Mouse (Mus musculus) neural tube, embryonic 10.5 days (tissue): ENCODE data around the gene Ercc1.
A peak's percentile ranks its signal among the peaks of the same experiment; 100 is the strongest.

Experiments used
- DNase-seq: peaks from one replicate; pipeline ENCODE4 v3.0.0-alpha.2; 2017; ENCODE audit warnings: low spot score; ENCODE audit errors: extremely low spot score

The Ercc1 gene

DNA sequence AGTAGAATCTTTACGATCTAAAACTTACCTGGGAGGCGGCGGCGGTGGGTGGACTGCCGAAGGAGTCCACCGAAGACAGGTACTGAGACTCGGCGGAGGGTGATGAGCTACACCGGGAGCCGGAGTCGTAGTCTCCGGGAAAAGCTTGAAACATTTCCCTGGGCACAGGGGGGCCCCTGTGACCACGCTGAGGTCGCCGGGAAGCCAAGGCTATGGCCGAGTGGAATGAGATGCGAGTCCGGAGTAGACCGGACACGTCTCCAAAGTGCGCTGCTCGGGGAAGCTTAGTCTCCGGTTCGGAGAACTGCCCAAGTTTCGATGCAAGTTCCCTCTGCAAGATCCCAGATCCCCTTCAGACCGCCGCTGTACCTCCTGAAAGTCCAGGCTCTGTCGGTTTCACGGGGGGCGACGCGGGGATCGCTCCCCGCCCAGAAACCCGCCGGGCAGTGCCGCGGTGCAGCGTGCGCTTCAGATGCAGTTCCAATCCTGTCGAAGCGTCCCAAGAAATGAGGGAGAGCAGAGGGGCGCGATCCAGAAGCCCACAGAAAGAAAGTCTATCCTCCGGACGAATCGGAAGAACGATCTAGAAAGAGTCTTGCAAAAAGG is 35.2 kb upstream of the Ercc1 start:
- peak; percentile 44 for DNase-seq

DNA sequence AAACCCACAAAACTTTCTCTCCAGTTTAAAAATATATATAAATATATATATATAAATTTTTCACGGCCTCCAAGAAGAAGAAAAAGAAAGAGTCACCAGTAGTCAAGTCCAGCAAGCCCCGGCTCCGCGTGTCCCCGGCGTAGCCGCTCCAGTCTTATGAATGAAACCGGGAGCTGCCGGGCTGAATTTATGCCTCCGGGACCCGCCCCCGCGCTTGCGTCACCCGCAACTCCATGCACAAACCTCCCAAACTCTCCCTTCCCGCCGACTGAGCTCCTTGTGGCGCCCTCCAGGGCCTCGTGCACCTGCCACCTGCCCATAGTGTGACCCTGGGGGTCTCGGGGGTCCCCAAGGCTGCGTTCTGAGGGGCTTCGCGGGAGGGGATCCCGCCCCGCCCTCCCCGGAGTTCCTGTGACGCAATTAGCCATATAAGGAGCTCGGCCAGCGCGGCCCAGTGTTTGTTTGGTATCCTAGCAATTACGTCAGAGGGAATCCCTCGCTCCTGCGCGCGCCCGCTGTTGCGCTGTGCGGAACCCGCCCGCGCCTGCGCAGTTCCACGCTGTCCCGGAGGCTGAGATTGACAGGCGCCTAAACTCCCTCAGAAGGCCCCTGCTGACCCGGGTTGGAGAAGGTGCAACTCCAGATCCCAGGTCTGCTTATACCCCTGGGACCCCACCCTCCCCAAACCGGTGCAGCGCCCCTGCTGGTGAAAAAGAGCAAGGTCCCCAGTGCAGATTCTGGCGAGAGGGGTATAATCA is 34.5 kb upstream of the Ercc1 start, which contains the start of gene Fosb:
Gene Fosb (minus strand): TSS at position 168 of the 758 bp plus-strand sequence.
- peak; percentile 93 for DNase-seq

DNA sequence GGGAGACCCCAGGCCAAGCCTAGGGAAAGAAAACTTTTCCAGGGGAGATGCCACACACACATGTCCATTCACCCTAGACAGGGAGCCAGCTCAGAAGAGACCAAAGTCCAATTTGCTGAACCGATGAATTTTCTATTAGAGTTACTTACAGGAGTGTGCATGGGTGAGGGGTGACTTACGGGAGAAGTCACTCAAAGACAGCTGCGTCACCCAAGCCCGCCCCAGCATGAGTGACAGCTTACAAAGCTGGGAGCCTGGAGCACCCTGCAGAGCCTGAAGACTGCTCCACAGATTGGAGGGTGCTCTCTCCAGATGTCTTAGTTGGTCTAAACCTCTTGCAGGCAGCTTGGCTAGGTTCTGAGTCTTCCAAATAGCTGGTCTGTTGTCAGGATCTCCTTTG is 32.6 kb upstream of the Ercc1 start:
- no peak for DNase-seq

DNA sequence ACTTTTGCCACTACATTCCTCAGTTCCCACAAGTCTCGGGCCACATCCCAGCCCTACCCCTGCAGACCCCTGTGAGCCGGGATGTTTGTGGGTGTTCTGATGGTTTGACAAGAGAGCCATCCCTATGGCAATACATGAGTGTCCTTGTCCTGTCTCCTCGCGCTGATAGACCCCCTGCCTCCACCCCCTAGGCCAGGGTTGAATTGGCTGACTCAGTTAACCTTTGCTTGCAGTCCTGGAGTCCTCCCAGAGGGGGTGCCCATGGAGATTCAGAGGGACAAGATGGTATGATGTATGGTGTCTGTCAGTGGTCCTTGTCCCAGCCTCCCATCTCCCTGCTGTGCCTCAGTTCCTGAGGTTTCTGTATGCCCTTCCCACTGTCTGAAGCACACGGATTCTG is 30.5 kb upstream of the Ercc1 start:
- DNase-seq, result no peak

DNA sequence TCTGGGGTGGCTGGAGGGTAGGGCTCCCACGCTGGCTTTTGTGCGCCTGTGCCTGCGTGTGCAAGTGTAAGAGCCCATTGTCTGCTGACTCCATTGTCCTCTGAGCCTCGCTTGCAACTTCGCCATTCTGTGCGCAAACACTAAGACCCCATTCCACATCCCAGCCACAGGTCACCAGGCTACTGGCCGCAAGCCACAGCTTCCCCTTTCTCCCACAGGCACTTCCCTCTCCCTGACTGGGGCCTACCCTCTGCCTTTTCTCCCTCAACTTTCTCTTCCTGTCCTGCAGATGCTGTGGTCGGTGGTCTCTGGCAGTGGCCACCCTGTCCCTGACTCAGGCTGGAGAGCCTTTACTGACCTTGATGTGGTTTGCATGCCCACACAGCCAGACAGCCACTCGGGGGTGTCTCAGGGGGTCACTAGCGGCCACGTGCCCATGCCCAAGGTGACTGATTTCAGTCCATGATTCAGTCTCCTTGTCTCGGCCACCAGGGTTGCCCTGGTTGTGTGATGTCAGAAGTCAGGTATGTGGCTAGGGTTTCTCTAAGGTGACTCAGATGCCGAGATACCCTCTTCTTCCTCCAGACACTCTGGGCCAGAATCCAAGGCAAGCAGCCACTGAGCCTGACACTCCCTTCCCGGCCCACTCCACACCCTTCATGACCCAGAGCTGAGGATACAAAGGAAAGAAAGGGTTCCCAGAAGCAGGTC is 28.0 kb upstream of the Ercc1 start:
- no peak for DNase-seq

DNA sequence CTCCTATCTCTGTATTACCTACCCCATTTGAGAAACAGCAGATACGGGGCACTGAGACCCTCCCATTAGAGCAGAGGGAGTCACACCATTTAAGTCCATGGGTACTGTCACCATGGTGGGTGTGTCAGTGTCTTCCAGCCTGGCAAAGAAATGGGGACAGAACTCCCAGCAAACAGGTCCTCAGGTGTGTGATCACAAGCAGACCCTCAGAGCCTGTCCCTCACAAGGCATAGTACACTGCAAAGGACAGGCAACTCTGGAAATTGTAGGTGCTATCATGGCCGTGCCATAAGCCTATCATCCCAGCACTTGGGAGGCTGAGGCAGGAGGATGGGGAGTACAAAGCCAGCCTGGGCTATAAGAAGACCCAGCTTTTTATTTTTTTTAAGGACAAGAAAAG is 26.4 kb upstream of the Ercc1 start:
- no peak for DNase-seq

DNA sequence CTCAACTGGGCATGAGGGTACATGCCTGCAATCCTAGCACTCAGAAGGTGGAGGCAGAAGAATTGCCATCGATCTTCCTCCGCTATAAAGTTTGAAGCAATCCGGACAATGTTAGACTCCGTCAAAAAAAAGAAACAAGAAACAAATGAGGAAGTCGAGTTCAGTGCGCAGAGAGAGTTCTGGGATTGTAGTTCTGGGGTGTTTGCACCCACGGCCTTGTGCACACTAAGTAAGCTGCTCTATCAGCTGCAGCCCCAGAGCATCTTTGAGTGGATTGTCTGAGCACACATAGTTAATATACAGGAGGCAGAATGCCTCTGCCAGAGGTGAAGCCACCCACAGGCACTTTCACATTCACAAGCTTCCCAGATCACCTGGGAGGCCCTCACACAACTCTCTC is 25.9 kb upstream of the Ercc1 start:
- no peak for DNase-seq

DNA sequence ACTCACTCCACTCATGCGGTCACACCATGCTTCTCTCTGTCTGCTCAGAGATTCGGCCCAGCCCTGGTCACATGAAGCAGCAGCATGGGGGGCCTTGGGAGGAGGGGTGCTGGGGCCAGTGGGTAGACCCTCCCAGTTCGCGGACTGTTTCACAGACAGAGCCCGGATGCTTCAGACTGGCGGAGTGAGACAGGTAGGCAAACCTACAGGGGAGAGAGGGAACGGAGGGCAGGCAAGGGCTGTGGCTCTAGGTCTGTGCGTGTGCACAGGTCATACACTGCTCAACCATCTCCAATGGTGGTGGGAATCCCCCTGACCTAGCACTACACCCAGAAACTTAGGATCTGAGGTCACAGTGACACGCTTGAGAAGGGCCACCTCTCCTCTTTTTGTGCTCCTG is 25.1 kb upstream of the Ercc1 start:
- DNase-seq, result peak; percentile 31

DNA sequence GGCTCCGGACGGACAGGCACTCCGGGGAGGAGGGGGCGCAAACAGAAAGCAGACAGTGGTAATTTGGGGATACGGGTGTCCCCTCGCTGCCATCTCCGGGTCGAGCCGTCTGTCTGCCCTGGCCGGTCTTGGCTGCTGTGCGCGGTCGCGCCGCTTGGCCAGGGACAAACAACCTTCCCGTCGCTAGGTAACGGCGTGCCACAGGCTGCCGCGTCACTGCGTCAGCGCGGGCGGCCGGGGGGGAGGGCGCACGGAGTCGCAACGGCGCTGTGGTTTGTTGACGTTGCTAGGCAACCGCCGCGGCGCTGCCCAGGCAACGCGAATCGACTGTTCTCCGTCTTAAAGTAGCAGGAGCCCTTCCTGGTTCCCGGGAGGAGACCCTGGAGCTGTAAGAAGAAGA is 24.7 kb upstream of the Ercc1 start:
- DNase-seq, result peak; percentile 97

DNA sequence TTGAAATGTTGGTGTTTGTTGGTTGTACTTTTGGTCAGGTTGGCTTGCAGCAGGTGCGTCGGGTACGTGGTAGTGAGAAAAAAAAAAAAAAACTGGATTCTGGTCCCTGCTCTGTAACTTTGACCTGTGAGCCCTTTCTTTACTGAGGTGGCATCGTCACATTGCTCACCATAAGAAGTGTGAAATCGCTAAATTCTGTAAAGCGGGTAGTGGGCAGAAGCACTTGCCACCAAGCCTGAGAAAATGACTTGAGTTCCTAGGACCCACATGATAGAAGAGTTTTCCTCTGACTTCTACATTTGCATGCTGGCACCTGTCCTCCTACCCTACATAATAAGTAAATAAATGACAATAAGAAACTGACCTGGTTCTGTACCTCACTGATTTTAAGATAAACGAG is 23.9 kb upstream of the Ercc1 start:
- no peak for DNase-seq

DNA sequence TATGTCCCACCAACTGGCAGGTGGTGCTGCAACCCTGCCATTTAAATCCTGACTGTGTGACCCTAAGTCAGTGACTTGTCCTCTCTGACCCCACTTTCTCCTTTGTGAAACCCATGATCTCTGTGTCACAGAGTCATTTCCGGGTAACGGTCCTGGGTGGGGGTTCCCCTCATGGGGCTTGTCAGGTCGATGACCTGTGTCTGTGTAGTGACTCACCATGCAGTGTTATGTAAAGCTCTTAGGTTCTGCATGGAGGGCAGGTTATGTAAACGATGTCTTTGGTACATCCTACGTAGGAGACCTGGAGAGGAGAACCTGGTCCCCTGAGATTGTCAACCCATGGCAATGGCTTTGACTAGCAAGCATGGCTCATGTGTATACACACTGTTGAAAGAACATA is 23.1 kb upstream of the Ercc1 start:
- DNase-seq, result no peak

DNA sequence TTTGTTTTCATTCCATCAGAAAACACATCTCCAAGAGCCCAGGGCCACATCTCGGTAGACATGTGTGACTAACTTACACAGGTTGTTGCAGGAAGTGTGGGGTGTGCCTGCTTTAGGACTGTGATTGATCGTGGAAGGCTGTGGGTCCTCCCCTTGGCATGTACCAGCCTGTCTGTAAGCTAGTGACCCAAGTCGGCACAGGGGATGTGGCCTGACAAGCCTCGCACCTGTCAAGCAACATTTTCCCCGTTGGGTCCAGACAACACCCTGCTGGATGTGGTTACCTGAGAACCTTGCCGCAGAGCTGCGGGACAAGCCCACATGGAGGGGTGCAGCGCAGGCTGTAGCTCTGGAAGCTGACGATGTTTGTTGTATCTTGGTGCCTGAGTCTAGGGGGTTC is 22.1 kb upstream of the Ercc1 start:
- DNase-seq, result no peak

DNA sequence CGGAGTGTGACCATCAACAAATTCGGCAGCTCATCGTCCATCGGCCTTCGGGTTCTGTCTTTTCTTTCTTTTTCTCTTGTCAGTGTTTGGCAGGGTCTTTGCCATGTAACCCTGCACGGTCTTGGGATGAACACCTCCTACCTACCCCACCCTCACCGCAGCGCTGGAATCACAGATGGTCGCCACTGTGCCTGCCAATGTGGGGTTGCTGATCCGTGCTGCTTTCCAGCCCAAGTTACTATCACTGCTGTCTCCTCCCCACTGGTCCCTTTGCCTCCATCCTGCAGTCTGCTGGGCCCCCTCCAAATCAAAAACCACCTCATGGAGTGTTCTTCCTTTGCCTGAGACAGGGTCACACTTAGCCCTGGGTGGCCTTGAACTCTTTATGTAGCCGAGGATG is 20.4 kb upstream of the Ercc1 start:
- DNase-seq, result no peak

DNA sequence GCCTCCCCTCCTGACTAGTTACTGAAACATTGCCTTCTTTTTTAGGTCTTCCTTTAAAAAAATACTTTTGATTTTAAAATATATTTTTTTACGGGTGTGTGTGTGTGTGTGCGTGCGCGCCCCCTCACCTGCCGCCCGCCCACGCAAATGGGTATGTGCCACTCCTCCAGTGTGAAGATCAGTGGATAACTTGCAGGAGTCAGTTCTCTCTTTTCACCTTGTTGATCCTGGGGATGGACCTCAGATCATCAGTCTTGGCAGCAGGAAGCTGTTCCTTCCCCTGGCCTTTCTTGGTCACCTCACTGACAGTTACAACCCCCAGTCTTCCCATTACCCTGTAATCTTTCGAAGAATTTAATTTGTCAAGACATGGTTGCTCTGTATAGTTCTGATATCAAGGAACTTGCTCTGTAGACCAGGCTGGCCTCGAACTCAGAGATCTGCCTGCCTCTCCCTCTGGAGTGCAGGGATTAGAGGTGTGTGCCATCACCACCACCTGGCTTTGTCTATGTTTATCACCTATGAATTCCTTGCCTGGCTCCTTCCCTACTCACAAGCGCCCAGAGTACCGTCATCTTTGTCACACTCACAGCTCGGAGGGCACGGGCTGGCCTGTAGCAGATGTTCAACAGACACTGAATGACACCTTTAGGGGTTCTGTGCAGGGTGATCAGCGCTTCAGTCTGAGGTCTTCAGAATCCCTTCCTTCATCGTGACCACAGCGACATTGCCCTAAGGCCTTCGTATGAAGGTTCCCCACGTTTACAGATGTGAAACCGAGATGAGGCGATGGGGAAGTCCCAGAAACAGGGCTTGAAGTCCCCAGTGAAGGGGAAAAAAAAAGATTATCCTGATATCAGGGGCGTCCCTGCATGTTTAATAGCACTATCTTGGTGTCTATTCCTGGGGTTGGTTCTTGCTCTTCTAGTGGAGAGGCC is 19.0 kb upstream of the Ercc1 start:
- no peak for DNase-seq

DNA sequence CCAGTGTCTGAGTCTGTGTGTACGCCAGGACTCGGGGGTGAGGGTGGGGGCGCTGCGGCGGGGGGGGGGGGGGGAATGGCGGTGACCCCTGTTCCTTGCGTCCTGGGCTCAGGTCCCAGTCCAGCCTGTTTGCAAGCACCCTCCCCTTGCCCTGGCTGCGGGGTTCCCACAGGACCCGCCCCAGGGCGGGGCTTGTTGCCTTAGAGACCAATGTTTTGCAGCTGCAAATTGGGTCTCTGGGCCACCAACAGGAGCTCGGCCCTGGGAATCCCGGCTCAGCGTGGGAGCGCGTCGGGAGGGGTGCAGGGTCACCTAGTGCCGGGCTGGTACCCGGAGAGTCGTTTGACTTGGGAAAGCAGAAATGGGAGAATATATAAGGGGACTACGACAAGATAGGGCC is 18.2 kb upstream of the Ercc1 start:
- peak; percentile 90 for DNase-seq

DNA sequence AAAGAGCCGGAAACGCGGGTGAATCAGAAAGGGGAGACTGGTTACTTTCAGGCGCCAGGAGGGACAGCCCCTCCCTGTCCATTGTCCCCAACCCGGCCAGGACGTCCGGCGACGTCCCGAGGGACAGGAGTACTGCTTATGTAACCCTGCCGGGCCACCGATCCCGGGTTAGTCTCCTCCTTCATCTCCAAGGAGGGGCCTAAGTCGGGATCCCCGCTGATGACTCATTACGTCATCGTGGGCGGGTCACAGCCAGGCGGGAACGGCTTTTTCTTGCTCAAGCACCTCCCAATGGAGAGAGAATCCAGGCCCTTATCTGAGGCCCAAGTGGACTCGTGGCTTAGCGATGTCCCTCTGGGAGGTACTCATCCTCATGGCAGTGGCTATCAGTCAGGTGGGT is 17.4 kb upstream of the Ercc1 start:
- peak; percentile 85 for DNase-seq

DNA sequence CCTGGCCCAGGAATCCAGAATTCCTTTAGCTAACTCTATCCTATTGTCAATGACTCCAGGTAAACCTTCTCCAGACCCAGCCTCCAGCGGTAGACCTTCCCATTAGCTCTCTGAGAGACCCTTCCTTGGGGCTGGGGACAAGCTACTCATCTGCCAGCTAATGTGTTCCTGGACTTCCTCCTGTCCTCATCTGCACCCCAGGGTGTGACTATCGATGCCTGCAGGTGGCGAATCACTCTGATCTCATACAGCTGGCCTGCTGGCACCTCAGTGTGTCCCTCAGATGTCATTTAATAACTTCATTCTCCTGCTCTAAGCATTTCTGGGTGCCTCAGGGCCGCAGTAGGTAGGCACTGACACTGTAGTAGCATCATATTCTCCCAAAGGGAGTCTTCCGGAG is 16.8 kb upstream of the Ercc1 start:
- DNase-seq, result no peak

DNA sequence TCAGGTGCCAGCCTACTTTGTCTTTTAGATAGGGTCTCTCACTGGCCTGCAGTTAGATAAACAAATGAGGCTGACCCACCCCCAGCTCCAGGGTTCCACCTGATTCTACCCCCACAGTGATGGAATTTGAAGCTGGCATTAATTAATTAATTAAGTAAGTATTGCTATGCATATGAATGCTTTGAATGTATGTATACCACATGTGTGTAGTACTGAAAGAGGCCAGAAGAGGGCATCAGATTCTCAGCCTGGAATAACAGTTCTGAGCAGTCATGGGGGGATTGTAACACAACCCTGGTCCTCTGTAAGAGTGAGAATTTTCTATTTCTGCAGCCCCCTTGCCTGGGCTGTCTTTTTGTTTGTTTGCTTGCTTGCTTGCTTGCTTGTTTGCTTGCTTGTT is 16.2 kb upstream of the Ercc1 start:
- DNase-seq, result no peak

DNA sequence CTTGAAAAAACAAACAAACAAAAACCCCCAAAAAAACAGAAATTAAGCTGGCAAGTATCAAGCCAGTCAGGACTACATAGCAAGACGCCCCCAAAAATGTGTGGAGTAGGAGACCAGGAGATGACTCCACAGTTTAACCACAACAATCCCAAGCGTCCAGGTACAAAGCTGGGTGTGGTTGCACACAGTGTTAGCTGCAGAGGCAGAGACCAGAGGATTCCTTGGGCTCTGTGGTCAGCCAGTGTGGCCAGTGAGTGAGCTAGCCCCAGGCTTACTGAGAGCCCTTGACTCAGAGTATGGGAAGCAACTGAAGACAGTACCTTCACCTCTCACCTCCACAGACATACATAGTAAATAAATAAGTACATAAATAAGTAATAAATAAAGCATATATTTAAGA is 12.7 kb upstream of the Ercc1 start:
- DNase-seq, result no peak

DNA sequence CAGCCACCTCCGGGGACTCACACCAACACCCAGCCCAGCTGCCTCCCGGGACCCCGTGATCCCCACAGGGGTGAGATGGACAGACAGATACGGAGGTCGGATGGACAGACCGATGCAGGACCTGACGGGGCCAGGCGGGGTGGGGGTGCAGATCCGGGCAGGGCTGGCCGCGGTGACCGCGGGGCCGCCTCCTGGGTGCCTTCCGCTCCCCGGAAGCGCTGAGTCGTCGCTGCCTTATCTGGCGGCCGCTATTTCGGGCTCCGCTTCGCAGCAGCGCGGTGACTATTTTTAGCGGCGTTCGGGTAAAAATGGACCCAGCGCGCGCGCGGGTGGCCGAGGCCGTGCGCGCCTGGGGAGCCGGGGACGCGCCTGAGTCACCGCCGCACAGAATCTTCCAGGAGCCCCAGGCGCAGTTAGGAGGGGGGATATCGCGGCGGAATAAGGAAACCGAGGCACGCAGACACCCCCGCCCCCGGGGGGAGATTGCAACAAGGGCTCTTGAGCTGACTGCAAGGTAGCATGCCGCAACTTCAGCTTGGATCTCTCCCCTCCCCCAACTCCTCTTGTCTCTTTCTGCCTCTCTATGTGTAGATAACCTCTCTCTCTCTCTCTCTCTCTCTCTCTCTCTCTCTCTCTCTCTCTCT is 11.7 kb upstream of the Ercc1 start:
- DNase-seq, result peak; percentile 68

DNA sequence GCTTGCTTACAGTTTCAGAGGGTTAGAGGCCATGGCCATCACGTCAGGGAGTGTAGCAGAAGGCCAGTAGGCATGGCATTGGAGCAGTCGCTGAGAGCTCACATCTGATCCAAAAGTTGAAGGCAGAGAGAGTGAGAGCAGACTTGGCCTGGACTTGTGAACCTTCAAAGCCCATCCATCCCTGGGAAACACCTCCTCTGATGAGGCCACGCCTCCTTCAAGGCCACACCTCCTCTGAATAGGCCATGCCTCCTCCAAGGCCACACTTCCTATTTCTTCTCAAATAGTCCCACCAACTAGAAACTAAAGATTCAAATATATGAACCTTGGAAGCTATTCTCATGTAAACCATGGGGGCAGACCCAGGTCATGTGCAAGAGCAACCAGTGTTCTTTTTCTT is 9.0 kb upstream of the Ercc1 start:
- DNase-seq, result no peak
